Mouse (Mus musculus) embryonic facial prominence, embryonic 15.5 days (tissue): Measurements from ENCODE around the gene Olfr15. TPM values are rescaled to one million over a fixed set of nuclear protein-coding genes. Genes with fewer than 3 reads are reported as not detected.
"Not testable (repeated sequence)": the region's sequence is repeated elsewhere in the genome, so short reads cannot be mapped to it uniquely, and the experiment has no call there.

ENCODE experiments used
- ATAC-seq: fragments of 200-750 bp; cut with Nextera tagmentation; 2 replicates; pipeline ENCODE4 v1.8.0; 2017; ENCODE audit warnings: low read depth, moderate TSS enrichment; ENCODE audit not compliant: insufficient number of reproducible peaks, low FRiP score, low TSS enrichment
- H3K27ac ChIP-seq: fragments of 300-500 bp; sonication (generic); replicated peaks from 2 replicates; pipeline ENCODE4 v1.5.1; 2015; ENCODE audit warnings: mild to moderate bottlenecking, inconsistent platforms
- H3K27me3 ChIP-seq: fragments of 300-500 bp; sonication (generic); 2 replicates; pipeline ENCODE4 v1.6.1; 2015; ENCODE audit warnings: inconsistent platforms
- H3K36me3 ChIP-seq: fragments of 300-500 bp; sonication (generic); 2 replicates; pipeline ENCODE4 v1.6.1; 2015; ENCODE audit warnings: mild to moderate bottlenecking, inconsistent platforms
- H3K4me1 ChIP-seq: fragments of 300-500 bp; sonication (generic); 2 replicates; pipeline ENCODE4 v1.6.1; 2015; ENCODE audit warnings: inconsistent platforms
- H3K4me2 ChIP-seq: fragments of 300-500 bp; sonication (generic); replicated peaks from 2 replicates; pipeline ENCODE4 v1.6.1; 2015; ENCODE audit warnings: mild to moderate bottlenecking, inconsistent platforms
- H3K4me3 ChIP-seq: fragments of 300-500 bp; sonication (generic); replicated peaks from 2 replicates; pipeline ENCODE4 v1.5.1; 2015; ENCODE audit warnings: mild to moderate bottlenecking, inconsistent platforms
- H3K9ac ChIP-seq: fragments of 300-500 bp; sonication (generic); 2 replicates; pipeline ENCODE4 v1.6.1; 2015; ENCODE audit warnings: inconsistent platforms
- H3K9me3 ChIP-seq: fragments of 300-500 bp; sonication (generic); replicated peaks from 2 replicates; pipeline ENCODE4 v1.6.1; 2016; ENCODE audit warnings: inconsistent platforms
- WGBS: fragments of 180-500 bp; shearing (Covaris S2); methylation state at CpG from one replicate; pipeline ENCODE4 v1.1.7; 2015; 5-methylcytosine and 5-hydroxymethylcytosine counted together
- polyA plus RNA-seq: library from polyadenylated mRNA; unstranded; fragments of >200 nt; fragmentation: Nextera tagmentation; extraction: Ambion mirVana; gene quantifications from 2 replicates; pipeline ENCODE4 v1.2.1, GENCODE M21; 2015

Gene Olfr15
- polyA plus RNA-seq, 1 experiment from 2014 or later: 3.4 TPM

- peak within 1 kb of the TSS; percentile 83 for H3K4me3 ChIP-seq
- peak within 1 kb of the TSS; percentile 50 for H3K9ac ChIP-seq
- H3K4me1 ChIP-seq: peaks cover 9% of the 10 kb centered on the region; the same call in 1 of the 2 replicates
- H3K27me3 ChIP-seq: no peaks in the 10 kb centered on the region
- 3% methylated on average over 38 of the region's 38 CpGs for WGBS
- ATAC-seq: peak; percentile 100
- H3K4me2 ChIP-seq: peak within 1 kb of the TSS; percentile 66
- H3K36me3 ChIP-seq: no peaks in the 10 kb centered on the region
- no peak within 1 kb of the TSS; the same call in 1 of the 2 replicates for H3K27ac ChIP-seq
- H3K9me3 ChIP-seq: no peaks in the 10 kb centered on the region
Measured at GRCm38 (mm10) chr16:3846711-3847518, 16.2 kb downstream of the Olfr15 start, which contains the start of gene Zfp174. Gene Zfp174, plus strand, starts transcription at chr16:3847268.

DNA sequence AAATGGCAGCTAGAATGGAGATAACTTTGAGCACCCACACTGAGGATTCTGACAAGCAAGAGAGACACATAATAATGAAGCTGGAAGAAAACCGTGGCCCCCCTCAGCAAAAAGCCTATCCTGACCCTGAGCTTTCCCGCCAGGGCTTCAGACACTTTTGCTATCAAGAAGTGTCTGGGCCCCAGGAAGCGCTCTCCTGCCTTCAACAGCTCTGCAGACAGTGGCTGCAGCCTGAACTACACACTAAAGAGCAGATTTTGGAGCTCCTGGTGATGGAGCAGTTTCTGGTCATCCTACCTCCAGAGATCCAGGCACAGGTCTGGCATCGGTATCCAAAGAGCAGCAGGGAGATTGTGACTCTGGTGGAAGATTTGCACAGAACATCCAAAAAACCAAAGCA lies 17.2 kb downstream of the Olfr15 start:
- Histone ChIP-seq H3K36me3 (no peaks in the 10 kb centered on the region), H3K4me1 (peaks cover 9% of the 10 kb centered on the region; the same call in 1 of the 2 replicates), H3K27ac (no peak overlapping the region), H3K4me2 (peak overlapping the region; percentile 66), H3K4me3 (peak overlapping the region; percentile 83), H3K27me3 (no peaks in the 10 kb centered on the region), H3K9me3 (no peaks in the 10 kb centered on the region), H3K9ac (peak overlapping the region; percentile 50; the same call in 1 of the 2 replicates)
- 73% methylated on average over 4 of the region's 4 CpGs for WGBS
- no peak for ATAC-seq

DNA sequence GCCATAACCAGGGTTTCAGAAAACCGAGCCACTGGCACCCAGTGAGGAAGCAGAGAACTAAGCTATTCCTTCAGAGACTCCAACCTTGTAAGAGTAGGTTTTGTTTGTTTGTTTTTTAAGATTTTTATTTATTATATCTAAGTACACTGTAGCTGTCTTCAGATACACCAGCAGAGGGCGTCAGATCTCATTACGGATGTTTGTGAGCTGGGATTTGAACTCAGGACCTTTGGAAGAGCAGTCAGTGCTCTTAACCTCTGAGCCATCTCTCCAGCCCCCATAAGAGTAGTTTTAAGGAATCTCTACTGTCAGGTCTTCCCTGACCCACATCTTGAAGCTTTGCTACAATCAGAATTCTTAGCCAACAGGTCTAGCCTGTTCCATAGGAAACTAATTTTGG lies 17.7 kb downstream of the Olfr15 start:
- H3K27ac ChIP-seq: no peak overlapping the region
- H3K9ac ChIP-seq: no peak overlapping the region
- no peaks in the 10 kb centered on the region for H3K27me3 ChIP-seq
- peaks cover 9% of the 10 kb centered on the region; the same call in 1 of the 2 replicates for H3K4me1 ChIP-seq
- no peak overlapping the region for H3K4me3 ChIP-seq
- no peaks in the 10 kb centered on the region for H3K9me3 ChIP-seq
- H3K4me2 ChIP-seq: no peak overlapping the region
- 70% methylated on average over 3 of the region's 3 CpGs for WGBS
- H3K36me3 ChIP-seq: no peaks in the 10 kb centered on the region
- no peak for ATAC-seq

DNA sequence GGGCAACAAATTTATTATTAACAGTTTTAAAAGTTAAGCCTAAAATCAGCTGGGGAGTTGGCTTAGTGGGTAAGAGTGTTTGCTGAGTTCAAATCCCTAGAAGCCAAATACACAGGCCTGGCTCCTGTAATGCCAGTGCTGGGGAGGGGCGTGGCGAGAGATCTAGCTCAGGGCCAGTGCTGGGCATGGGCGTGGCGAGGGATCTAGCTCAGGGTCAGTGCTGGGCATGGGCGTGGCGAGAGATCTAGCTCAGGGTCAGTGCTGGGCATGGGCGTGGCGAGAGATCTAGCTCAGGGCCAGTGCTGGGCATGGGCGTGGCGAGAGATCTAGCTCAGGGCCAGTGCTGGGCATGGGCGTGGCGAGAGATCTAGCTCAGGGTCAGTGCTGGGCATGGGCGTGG lies 20.6 kb downstream of the Olfr15 start:
- H3K9ac ChIP-seq, ATAC-seq, H3K4me1 ChIP-seq, H3K36me3 ChIP-seq, H3K4me3 ChIP-seq, H3K4me2 ChIP-seq, H3K27ac ChIP-seq, H3K9me3 ChIP-seq, H3K27me3 ChIP-seq: not testable (repeated sequence)
- 85% methylated on average over 13 of the region's 13 CpGs for WGBS

GRCm38 (mm10) chr16:3852586-3852985 lies 21.9 kb downstream of the Olfr15 start:
- Histone ChIP-seq H3K36me3 (peaks cover 5% of the 10 kb centered on the region; the same call in 1 of the 2 replicates), H3K27ac (no peak overlapping the region), H3K9ac (no peak overlapping the region), H3K4me2 (no peak overlapping the region), H3K9me3 (no peaks in the 10 kb centered on the region), H3K4me1 (peaks cover 5% of the 10 kb centered on the region; the same call in 1 of the 2 replicates), H3K27me3 (no peaks in the 10 kb centered on the region), H3K4me3 (no peak overlapping the region)
- ATAC-seq: no peak
- 28% methylated on average over 12 of the region's 12 CpGs for WGBS

DNA sequence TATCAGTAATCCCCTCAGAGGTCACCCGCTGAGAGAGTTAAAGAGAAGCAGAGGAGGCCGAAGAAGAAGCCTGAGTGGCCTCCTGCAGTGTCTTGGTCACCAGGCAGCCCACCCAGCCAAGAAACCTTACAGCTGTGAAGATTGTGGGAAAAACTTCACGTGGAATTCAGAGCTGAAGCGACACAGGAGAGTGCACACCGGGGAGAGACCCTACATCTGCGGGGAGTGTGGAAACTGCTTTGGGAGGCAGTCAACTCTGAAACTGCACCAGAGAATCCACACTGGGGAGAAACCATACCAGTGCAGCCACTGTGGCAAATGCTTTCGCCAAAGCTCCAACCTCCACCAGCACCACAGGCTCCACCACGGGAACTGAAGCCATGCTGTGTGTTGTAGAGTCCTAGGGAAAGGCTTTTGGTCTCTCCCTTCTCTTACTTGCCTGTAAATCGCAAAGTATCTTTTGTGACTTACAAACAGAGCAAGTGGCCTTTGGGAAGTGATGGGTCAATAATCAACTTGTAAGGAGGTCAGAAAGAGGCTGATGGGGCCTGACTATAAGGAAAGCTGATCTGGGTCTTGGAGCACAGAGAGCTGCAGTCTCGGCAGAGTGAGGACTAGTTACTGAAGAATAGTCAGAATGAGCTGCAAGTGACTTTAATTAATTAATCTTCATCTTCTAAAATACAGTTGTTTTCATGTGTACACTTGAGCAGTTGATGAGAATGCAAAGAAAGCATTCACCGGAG lies 23.9 kb downstream of the Olfr15 start:
- Histone ChIP-seq H3K9ac (no peak overlapping the region), H3K4me3 (no peak overlapping the region), H3K27me3 (no peaks in the 10 kb centered on the region), H3K9me3 (no peaks in the 10 kb centered on the region), H3K4me1 (no peaks in the 10 kb centered on the region), H3K36me3 (peaks cover 5% of the 10 kb centered on the region; the same call in 1 of the 2 replicates), H3K27ac (no peak overlapping the region), H3K4me2 (no peak overlapping the region)
- ATAC-seq: no peak
- WGBS: 65% methylated on average over 11 of the region's 11 CpGs

DNA sequence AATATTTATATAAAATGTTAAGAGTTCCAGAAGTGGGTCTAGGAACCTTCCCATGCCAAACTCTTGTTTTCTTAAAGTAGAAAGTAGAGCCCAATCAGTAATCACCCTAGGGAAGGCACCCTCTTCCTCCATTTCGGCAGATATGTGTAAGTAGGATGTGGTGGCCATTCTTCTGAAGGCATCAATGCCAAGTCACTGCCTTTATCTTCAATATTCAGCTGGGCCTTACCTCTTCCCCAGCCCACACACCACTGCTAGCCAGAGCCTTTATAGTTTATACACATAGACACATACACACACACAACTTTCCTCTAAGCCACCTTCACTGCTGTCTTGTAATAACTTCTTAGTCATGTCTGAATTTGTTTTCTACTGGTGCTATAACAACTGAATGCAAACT lies 25.1 kb downstream of the Olfr15 start:
- ATAC-seq: no peak
- Histone ChIP-seq H3K4me2 (no peak overlapping the region), H3K36me3 (peaks cover 11% of the 10 kb centered on the region), H3K9ac (no peak overlapping the region), H3K4me3 (no peak overlapping the region), H3K27ac (no peak overlapping the region), H3K9me3 (no peaks in the 10 kb centered on the region), H3K27me3 (no peaks in the 10 kb centered on the region), H3K4me1 (no peaks in the 10 kb centered on the region)
- WGBS: 77% methylated on average over 1 of the region's 1 CpGs

DNA sequence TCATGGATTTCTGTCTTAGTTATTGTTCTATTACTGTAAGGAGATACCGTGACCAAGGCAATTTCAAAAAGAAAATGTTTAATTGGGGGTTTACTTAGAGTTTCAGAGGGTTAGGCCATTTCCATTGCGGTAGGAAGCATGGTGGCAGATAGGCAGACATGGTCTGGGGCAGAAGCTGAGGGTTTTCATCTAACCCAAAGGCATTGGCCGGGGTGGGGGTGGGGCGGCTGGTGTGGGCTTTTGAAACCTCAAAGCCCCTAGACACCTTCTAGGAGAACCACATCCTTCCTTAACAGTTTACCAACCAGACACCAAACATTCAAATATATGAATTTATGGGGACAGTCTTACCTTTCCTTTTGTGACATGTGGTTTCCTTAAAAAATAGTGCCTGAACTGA lies 28.6 kb downstream of the Olfr15 start:
- peaks cover 25% of the 10 kb centered on the region for H3K36me3 ChIP-seq
- H3K4me3 ChIP-seq: no peak overlapping the region
- H3K9me3 ChIP-seq: no peaks in the 10 kb centered on the region
- no peak overlapping the region for H3K9ac ChIP-seq
- no peak for ATAC-seq
- H3K27ac ChIP-seq: no peak overlapping the region
- H3K27me3 ChIP-seq: no peaks in the 10 kb centered on the region
- WGBS: 79% methylated on average over 4 of the region's 4 CpGs
- H3K4me1 ChIP-seq: no peaks in the 10 kb centered on the region
- H3K4me2 ChIP-seq: no peak overlapping the region

DNA sequence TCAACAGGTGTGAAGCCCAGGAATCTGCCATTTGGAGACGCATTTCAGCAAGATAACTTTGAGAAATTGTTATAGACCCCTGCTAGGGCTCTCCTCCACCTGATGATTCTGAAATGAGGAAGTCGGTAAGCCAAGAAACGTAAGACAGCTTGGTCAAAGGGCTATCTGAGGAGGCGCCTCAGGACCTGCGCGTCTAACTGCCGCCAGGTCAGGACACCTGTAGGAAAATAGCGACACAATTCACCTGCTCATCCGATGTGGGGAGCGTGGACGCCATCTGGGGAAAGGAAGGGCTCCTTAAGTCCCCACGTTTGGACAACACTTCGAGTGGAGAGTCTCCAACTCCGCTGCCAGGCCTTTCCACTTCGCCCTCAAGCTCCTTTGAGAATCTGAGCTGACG lies 41.1 kb downstream of the Olfr15 start:
- Histone ChIP-seq H3K9me3 (no peaks in the 10 kb centered on the region), H3K4me2 (peak overlapping the region; percentile 87), H3K27me3 (no peaks in the 10 kb centered on the region), H3K4me1 (peaks cover 14% of the 10 kb centered on the region), H3K36me3 (peaks cover 19% of the 10 kb centered on the region), H3K4me3 (peak overlapping the region; percentile 56), H3K27ac (peak overlapping the region; percentile 63), H3K9ac (peak overlapping the region; percentile 44)
- WGBS: 2% methylated on average over 16 of the region's 16 CpGs
- no peak for ATAC-seq

- Histone ChIP-seq H3K27me3 (no peaks in the 10 kb centered on the region), H3K27ac (peak within 1 kb of the TSS; percentile 63), H3K4me3 (peak within 1 kb of the TSS; percentile 56), H3K9me3 (no peaks in the 10 kb centered on the region), H3K4me1 (peaks cover 14% of the 10 kb centered on the region), H3K9ac (peak within 1 kb of the TSS; percentile 44), H3K36me3 (peaks cover 18% of the 10 kb centered on the region), H3K4me2 (peak within 1 kb of the TSS; percentile 87)
- peak; percentile 94 for ATAC-seq
- 5% methylated on average over 47 of the region's 47 CpGs for WGBS
Measured at GRCm38 (mm10) chr16:3872216-3873047, 41.8 kb downstream of the Olfr15 start, which contains the start of gene Naa60. Gene Naa60, plus strand, starts transcription at chr16:3872375.
